ENCODE assay signal across 9 mouse cellular contexts in genomic region chr8:20384131-20384530, GRCm38 (mm10). TPM values are rescaled to one million over a fixed set of nuclear protein-coding genes. Genes with fewer than 3 reads are reported as not detected.
DNase-seq lines count a peak whose midpoint lies in the region; TF ChIP-seq lines count a peak whose summit lies in the region.
"Not testable (repeated sequence)": the region's sequence is repeated elsewhere in the genome, so short reads cannot be mapped to it uniquely, and the experiment has no call there.
"Had no signal": no experiment of that assay in that cellular context is flagged by ENCODE, and none has a peak within 500 bp of the region (broad histone marks: within the 10 kb centered on the region; RNA-seq: fewer than 3 reads in every experiment).

No protein-coding gene starts in this region.

- not testable (repeated sequence) for DNase-seq in ES-E14 (ENCODE audit: low read depth, low spot score)
- peak; percentile 3 to 29 for DNase-seq in adrenal gland, postnatal 4 days (ENCODE audit: low spot score in 2 of 2)
- DNase-seq in gastrocnemius, postnatal 10 days, result peak; percentile 4
- peak; percentile 2 to 11 for DNase-seq in heart, postnatal 14 days
- DNase-seq in kidney, postnatal 14 days, result peak; percentile 13
- peak; percentile 18 to 28 for DNase-seq in lung, adult 18-20 months
- peak; percentile 17 to 31 for DNase-seq in right cerebral cortex, postnatal 10 days (ENCODE audit: low spot score in 2 of 2)
- peak; percentile 6 for DNase-seq in thymus, postnatal 14 days

- not testable (repeated sequence) for H3K36me3 ChIP-seq in ES-E14 (ENCODE audit: control insufficient read depth, insufficient read depth, low read length, poor library complexity, severe bottlenecking)

- H3K27ac ChIP-seq in ES-E14 (ENCODE audit: insufficient read depth, low read depth, low read length, poor library complexity, severe bottlenecking), result not testable (repeated sequence)

- in situ Hi-C loops in ES-E14 (cut with MboI; ENCODE audit: low sequenced_read_pairs in 2 of 2, unreplicated experiment in 2 of 2), result not testable (repeated sequence)

- not testable (repeated sequence) for H3K9ac ChIP-seq in ES-E14 (ENCODE audit: insufficient read depth, low read depth, low read length, poor library complexity, severe bottlenecking)

- not testable (repeated sequence) for H3K4me3 ChIP-seq in ES-E14 (ENCODE audit: insufficient read depth in 1 of 2, low read depth in 1 of 2, low read length in 2 of 2, poor library complexity in 1 of 2, severe bottlenecking in 1 of 2)

- intact Hi-C loops in heart, postnatal 14 days (cut with DNase I), result not testable (repeated sequence)

- not testable (repeated sequence) for H3K9me3 ChIP-seq in ES-E14 (ENCODE audit: control insufficient read depth, insufficient read depth, low read depth, low read length)

- not testable (repeated sequence) for H3K4me1 ChIP-seq in ES-E14 (ENCODE audit: control insufficient read depth in 2 of 2, insufficient read depth in 2 of 2, low read length in 2 of 2, poor library complexity in 1 of 2)

TF ChIP-seq in ES-E14, 5 proteins besides CTCF, POLR2A, EP300 and RAD21:
- TF ChIP-seq MAFK (IDR thresholded peaks at IDR 0.05; ENCODE audit: insufficient read depth, low read depth, low read length), result 0 out of 2 replicates have a peak, but pooled peaks have one; percentile 35
TF ChIP-seq in ES-E14: peak in this region for 1; not testable (repeated sequence) for 4.

RNA-seq across cellular contexts. Expression of gene Gm15319, which starts 21.1 kb away (rescaled TPM):
- 0.21 TPM in 1 of 2 replicates, not detected in the other for total RNA-seq in ES-E14 (2012; rRNA removed)
- under 1 TPM; 0.42 to 0.67 TPM for total RNA-seq in adrenal gland, postnatal 4 days (2021)
- under 1 TPM in 1 of 2 experiments, not detected in 1; 0.09 TPM for total RNA-seq in gastrocnemius, postnatal 10 days (2021)
- 1 to 10 TPM in 1 of 2 experiments, under 1 TPM in 1; 0.20 to 1.3 TPM for total RNA-seq in heart, postnatal 14 days (2021)
- total RNA-seq: hematopoietic stem cell, adult 5-6 weeks had no signal
